Mouse (Mus musculus): ENCODE results near the gene Angpt4. TPM values are rescaled to one million over a fixed set of nuclear protein-coding genes. Genes with fewer than 3 reads are reported as not detected.

Gene Angpt4
- polyA plus RNA-seq, 1 experiment from 2014 or later: 0.45 TPM

- 15% methylated on average over 23 of the region's 23 CpGs for WGBS
- H3K27me3 ChIP-seq (ENCODE audit: control insufficient read depth, insufficient read depth, low read length): peaks cover 12% of the 10 kb centered on the region
- peak; percentile 60 for ATAC-seq (replicated peaks; ENCODE audit: insufficient number of reproducible peaks, low FRiP score, low TSS enrichment, low read depth)
These were observed 62.0 kb downstream of the Angpt4 start for GRCm38 (mm10) chr2:151972880-151973594.

GRCm38 (mm10) chr2:151973595-151974562 lies 62.9 kb downstream of the Angpt4 start:
- no peaks in the 10 kb centered on the region for H3K9me3 ChIP-seq (replicated peaks; ENCODE audit: control insufficient read depth, low read length)
- H3K27me3 ChIP-seq (ENCODE audit: control insufficient read depth, insufficient read depth, low read length): peaks cover 12% of the 10 kb centered on the region
- H3K9ac ChIP-seq (replicated peaks; ENCODE audit: low read length): peak overlapping the region; percentile 29; the same call in 1 of the 2 replicates
- H3K4me2 ChIP-seq (ENCODE audit: low read depth, low read length): peak overlapping the region; percentile 32
- H3K4me1 ChIP-seq (ENCODE audit: control insufficient read depth, insufficient read depth, low read length): peaks cover 10% of the 10 kb centered on the region; the same call in 1 of the 2 replicates
- peaks cover 3% of the 10 kb centered on the region; the same call in 1 of the 2 replicates for H3K36me3 ChIP-seq (replicated peaks; ENCODE audit: control insufficient read depth, insufficient read depth, low read depth, low read length)
- 6% methylated on average over 36 of the region's 36 CpGs for WGBS
- ATAC-seq (replicated peaks; ENCODE audit: insufficient number of reproducible peaks, low FRiP score, low TSS enrichment, low read depth) (no peak), DNase-seq (ENCODE audit: low spot score) (peak; percentile 44)
- H3K4me3 ChIP-seq (ENCODE audit: low read depth, low read length): peak overlapping the region; percentile 23; the same call in 1 of the 2 replicates
- H3K27ac ChIP-seq (replicated peaks; ENCODE audit: low read depth, low read length): 0 out of 2 replicates have a peak overlapping the region, but pooled peaks have one; percentile 1

More at GRCm38 (mm10) chr2:151972880-151973594, 62.0 kb downstream of the Angpt4 start:
- Histone ChIP-seq H3K9me3 (replicated peaks; ENCODE audit: control insufficient read depth, low read length) (no peaks in the 10 kb centered on the region), H3K4me3 (ENCODE audit: low read depth, low read length) (0 out of 2 replicates have a peak overlapping the region, but pooled peaks have one; percentile 23), H3K9ac (replicated peaks; ENCODE audit: low read length) (peak overlapping the region; percentile 29; the same call in 1 of the 2 replicates), H3K36me3 (replicated peaks; ENCODE audit: control insufficient read depth, insufficient read depth, low read depth, low read length) (peaks cover 3% of the 10 kb centered on the region; the same call in 1 of the 2 replicates), H3K4me1 (ENCODE audit: control insufficient read depth, insufficient read depth, low read length) (peaks cover 10% of the 10 kb centered on the region; the same call in 1 of the 2 replicates), H3K4me2 (ENCODE audit: low read depth, low read length) (peak overlapping the region; percentile 32), H3K27ac (replicated peaks; ENCODE audit: low read depth, low read length) (0 out of 2 replicates have a peak overlapping the region, but pooled peaks have one; percentile 8)
- DNase-seq (ENCODE audit: low spot score): peak; percentile 60

- 87% methylated on average over 5 of the region's 5 CpGs for WGBS
- H3K36me3 ChIP-seq (replicated peaks; ENCODE audit: control insufficient read depth, insufficient read depth, low read depth, low read length): no peaks in the 10 kb centered on the region
- no peak overlapping the region for H3K4me3 ChIP-seq (ENCODE audit: low read depth, low read length)
- DNase-seq (ENCODE audit: low spot score) (no peak), ATAC-seq (replicated peaks; ENCODE audit: insufficient number of reproducible peaks, low FRiP score, low TSS enrichment, low read depth) (no peak)
- no peak overlapping the region for H3K4me2 ChIP-seq (ENCODE audit: low read depth, low read length)
- no peaks in the 10 kb centered on the region for H3K9me3 ChIP-seq (replicated peaks; ENCODE audit: control insufficient read depth, low read length)
- peaks cover 12% of the 10 kb centered on the region for H3K27me3 ChIP-seq (ENCODE audit: control insufficient read depth, insufficient read depth, low read length)
- peaks cover 16% of the 10 kb centered on the region for H3K4me1 ChIP-seq (ENCODE audit: control insufficient read depth, insufficient read depth, low read length)
- no peak overlapping the region for H3K27ac ChIP-seq (replicated peaks; ENCODE audit: low read depth, low read length)
- no peak overlapping the region for H3K9ac ChIP-seq (replicated peaks; ENCODE audit: low read length)
These were observed 64.3 kb downstream of the Angpt4 start for GRCm38 (mm10) chr2:151975295-151975694.

- Histone ChIP-seq H3K27me3 (ENCODE audit: control insufficient read depth, insufficient read depth, low read length) (peaks cover 12% of the 10 kb centered on the region), H3K27ac (replicated peaks; ENCODE audit: low read depth, low read length) (no peak overlapping the region), H3K4me1 (ENCODE audit: control insufficient read depth, insufficient read depth, low read length) (peaks cover 16% of the 10 kb centered on the region), H3K4me2 (ENCODE audit: low read depth, low read length) (no peak overlapping the region), H3K9ac (replicated peaks; ENCODE audit: low read length) (no peak overlapping the region; the same call in 1 of the 2 replicates), H3K36me3 (replicated peaks; ENCODE audit: control insufficient read depth, insufficient read depth, low read depth, low read length) (no peaks in the 10 kb centered on the region), H3K9me3 (replicated peaks; ENCODE audit: control insufficient read depth, low read length) (no peaks in the 10 kb centered on the region), H3K4me3 (ENCODE audit: low read depth, low read length) (no peak overlapping the region)
- DNase-seq (ENCODE audit: low spot score): no peak
- ATAC-seq (replicated peaks; ENCODE audit: insufficient number of reproducible peaks, low FRiP score, low TSS enrichment, low read depth): no peak
- 86% methylated on average over 3 of the region's 3 CpGs for WGBS
These were observed 65.1 kb downstream of the Angpt4 start for GRCm38 (mm10) chr2:151976067-151976466.

GRCm38 (mm10) chr2:151977689-151978440 lies 66.9 kb downstream of the Angpt4 start:
- Histone ChIP-seq H3K9me3 (replicated peaks; ENCODE audit: control insufficient read depth, low read length) (no peaks in the 10 kb centered on the region), H3K9ac (replicated peaks; ENCODE audit: low read length) (no peak overlapping the region), H3K36me3 (replicated peaks; ENCODE audit: control insufficient read depth, insufficient read depth, low read depth, low read length) (no peaks in the 10 kb centered on the region), H3K27me3 (ENCODE audit: control insufficient read depth, insufficient read depth, low read length) (peaks cover 12% of the 10 kb centered on the region), H3K4me3 (ENCODE audit: low read depth, low read length) (no peak overlapping the region), H3K4me2 (ENCODE audit: low read depth, low read length) (no peak overlapping the region), H3K27ac (replicated peaks; ENCODE audit: low read depth, low read length) (no peak overlapping the region), H3K4me1 (ENCODE audit: control insufficient read depth, insufficient read depth, low read length) (peaks cover 11% of the 10 kb centered on the region)
- ATAC-seq (replicated peaks; ENCODE audit: insufficient number of reproducible peaks, low FRiP score, low TSS enrichment, low read depth) (no peak), DNase-seq (ENCODE audit: low spot score) (no peak)
- 73% methylated on average over 4 of the region's 4 CpGs for WGBS

- no peak for ATAC-seq (replicated peaks; ENCODE audit: insufficient number of reproducible peaks, low FRiP score, low TSS enrichment, low read depth)
- H3K36me3 ChIP-seq (replicated peaks; ENCODE audit: control insufficient read depth, insufficient read depth, low read depth, low read length): no peaks in the 10 kb centered on the region
- DNase-seq (ENCODE audit: low spot score): no peak
- H3K4me2 ChIP-seq (ENCODE audit: low read depth, low read length): no peak overlapping the region
- H3K27ac ChIP-seq (replicated peaks; ENCODE audit: low read depth, low read length): no peak overlapping the region
- peaks cover 7% of the 10 kb centered on the region for H3K4me1 ChIP-seq (ENCODE audit: control insufficient read depth, insufficient read depth, low read length)
- WGBS: 55% methylated on average over 6 of the region's 6 CpGs
- H3K9me3 ChIP-seq (replicated peaks; ENCODE audit: control insufficient read depth, low read length): no peaks in the 10 kb centered on the region
- no peak overlapping the region for H3K4me3 ChIP-seq (ENCODE audit: low read depth, low read length)
- peaks cover 12% of the 10 kb centered on the region for H3K27me3 ChIP-seq (ENCODE audit: control insufficient read depth, insufficient read depth, low read length)
- no peak overlapping the region for H3K9ac ChIP-seq (replicated peaks; ENCODE audit: low read length)
These were observed 67.5 kb downstream of the Angpt4 start for GRCm38 (mm10) chr2:151978494-151978893.
